Mouse (Mus musculus): ENCODE results near the gene Galns.

DNA sequence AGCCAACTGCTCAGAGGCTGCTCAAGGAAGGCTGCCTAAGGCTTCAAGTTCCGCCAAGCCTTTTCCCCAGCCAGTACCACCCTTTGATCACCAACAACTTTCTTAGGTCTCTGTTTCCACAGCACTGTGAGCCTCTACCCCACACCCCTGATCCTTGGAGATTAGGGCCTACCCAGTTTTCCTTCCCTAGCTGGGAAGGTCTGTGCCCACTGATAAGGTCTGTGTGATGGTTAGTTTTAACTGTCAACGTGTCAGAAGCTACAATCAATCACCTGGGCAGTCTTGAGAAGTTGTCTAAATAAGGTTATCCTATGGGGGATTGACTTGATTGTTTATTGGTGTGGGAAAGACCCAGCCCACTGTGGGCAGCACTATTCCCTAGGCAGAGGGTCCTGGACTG is 73.5 kb downstream of the Galns start:
- TF ChIP-seq CEBPB (IDR thresholded peaks at IDR 0.05; ENCODE audit: insufficient read depth, poor library complexity, severe bottlenecking) (no peak), POLR2A (IDR thresholded peaks at IDR 0.05; ENCODE audit: insufficient read length, low read depth) (no peak), MAX (IDR thresholded peaks at IDR 0.05; ENCODE audit: low read depth) (no peak), POLR2AphosphoS2 (IDR thresholded peaks at IDR 0.05; ENCODE audit: insufficient read length, low read depth) (no peak), TCF12 (IDR thresholded peaks at IDR 0.05; ENCODE audit: insufficient read depth, poor library complexity, severe bottlenecking) (no peak), MYOD1 (IDR thresholded peaks at IDR 0.05; ENCODE audit: control insufficient read depth in 1 of 3, insufficient read length in 2 of 3, low read depth in 2 of 3) (no peak), USF1 (IDR thresholded peaks at IDR 0.05; ENCODE audit: low read depth) (no peak), SRF (IDR thresholded peaks at IDR 0.05; ENCODE audit: control insufficient read depth, insufficient read length, low read depth) (no peak), MYOG (IDR thresholded peaks at IDR 0.05; ENCODE audit: control insufficient read depth in 1 of 3, insufficient read depth in 1 of 3, insufficient read length in 2 of 3, low read depth in 2 of 3) (no peak), REST (IDR thresholded peaks at IDR 0.05; ENCODE audit: insufficient read depth, insufficient read length) (no peak)

Data from myocyte (in vitro differentiated cells).